Mouse (Mus musculus) forebrain, postnatal 0 days (tissue): ENCODE results near the gene Whamm. TPM values are rescaled to one million over a fixed set of nuclear protein-coding genes. Genes with fewer than 3 reads are reported as not detected.

ENCODE experiments used
- ATAC-seq: fragments of 200-750 bp; cut with Nextera tagmentation; 2 replicates; pipeline ENCODE4 v1.8.0; 2017; ENCODE audit warnings: mild to moderate bottlenecking, moderate library complexity
- DNase-seq: peaks from one replicate; pipeline ENCODE4 v3.0.0-alpha.2; 2015
- H3K27ac ChIP-seq: fragments of 300-500 bp; sonication (generic); 2 replicates; pipeline ENCODE4 v1.5.1; 2014; ENCODE audit warnings: low read depth, mild to moderate bottlenecking, antibody characterized with exemption, low read length, moderate library complexity, mixed read lengths
- H3K27me3 ChIP-seq: fragments of 300-500 bp; sonication (generic); 2 replicates; pipeline ENCODE4 v1.6.1; 2014; ENCODE audit warnings: mild to moderate bottlenecking, low read length, mixed read lengths; ENCODE audit not compliant: insufficient read depth
- H3K36me3 ChIP-seq: fragments of 300-500 bp; sonication (generic); 2 replicates; pipeline ENCODE4 v1.6.1; 2014; ENCODE audit warnings: mild to moderate bottlenecking, moderate library complexity; ENCODE audit not compliant: insufficient read depth
- H3K4me1 ChIP-seq: fragments of 300-500 bp; sonication (generic); 2 replicates; pipeline ENCODE4 v1.6.1; 2014; ENCODE audit warnings: antibody characterized with exemption; ENCODE audit not compliant: insufficient read depth
- H3K4me2 ChIP-seq: fragments of 300-500 bp; sonication (generic); 2 replicates; pipeline ENCODE4 v1.6.1; 2014; ENCODE audit warnings: low read depth, mild to moderate bottlenecking, moderate library complexity
- H3K4me3 ChIP-seq: fragments of 300-500 bp; sonication (generic); 2 replicates; pipeline ENCODE4 v1.5.1; 2014; ENCODE audit warnings: low read depth, low read length, mixed read lengths
- H3K9ac ChIP-seq: fragments of 300-500 bp; sonication (generic); 2 replicates; pipeline ENCODE4 v1.6.1; 2014; ENCODE audit warnings: mild to moderate bottlenecking
- H3K9me3 ChIP-seq: fragments of 300-500 bp; sonication (generic); 2 replicates; pipeline ENCODE4 v1.6.1; 2016; ENCODE audit warnings: low read length
- CTCF ChIP-seq: sonication (generic); IDR thresholded peaks from 2 replicates; pipeline ENCODE4 v1.5.1; 2016; ENCODE audit warnings: antibody characterized with exemption, control low read depth, low read depth
- WGBS: fragments of 180-500 bp; shearing (Covaris S2); extraction: QIAGEN DNeasy Blood & Tissue Kit; methylation state at CpG from one replicate; pipeline ENCODE4 v1.1.7; 2014; 5-methylcytosine and 5-hydroxymethylcytosine counted together
- polyA plus RNA-seq: library from polyadenylated mRNA; unstranded; fragments of >200 nt; fragmentation: Nextera tagmentation; extraction: Ambion mirVana; gene quantifications from 2 replicates; pipeline ENCODE4 v1.2.1, GENCODE M21; 2015
- total RNA-seq: library from RNA; depleted of rRNA; stranded (reverse); fragments of >200 nt; gene quantifications from 2 replicates; pipeline ENCODE4 v1.2.3, GENCODE M21; 2014

Gene Whamm
- total and polyA plus RNA-seq, 2 experiments from 2014 or later, result 5.4 to 8.7 TPM

DNA sequence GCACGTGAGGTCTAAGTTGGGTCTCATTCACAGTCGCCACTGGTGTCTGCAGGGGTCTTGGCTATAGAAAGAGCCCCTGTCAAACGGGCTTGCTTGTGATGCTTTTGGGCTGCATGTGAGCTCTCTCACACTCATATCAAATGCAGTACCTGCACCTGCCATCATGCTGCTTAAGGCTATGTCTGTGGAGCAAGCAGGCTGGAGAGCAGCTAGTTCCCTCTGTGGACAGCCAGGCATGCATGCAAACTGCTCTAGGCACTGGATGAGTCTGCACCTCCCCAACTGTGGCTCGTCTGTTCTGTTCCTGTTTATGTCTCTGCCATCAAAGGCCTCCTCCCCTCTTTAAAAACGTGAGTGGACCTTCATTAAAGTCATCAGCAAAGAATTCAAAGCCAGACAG is 35.4 kb downstream of the Whamm start:
- TF ChIP-seq CTCF, result no peak
- WGBS, result 55% methylated on average over 5 of the region's 5 CpGs
- no peak for ATAC-seq

DNA sequence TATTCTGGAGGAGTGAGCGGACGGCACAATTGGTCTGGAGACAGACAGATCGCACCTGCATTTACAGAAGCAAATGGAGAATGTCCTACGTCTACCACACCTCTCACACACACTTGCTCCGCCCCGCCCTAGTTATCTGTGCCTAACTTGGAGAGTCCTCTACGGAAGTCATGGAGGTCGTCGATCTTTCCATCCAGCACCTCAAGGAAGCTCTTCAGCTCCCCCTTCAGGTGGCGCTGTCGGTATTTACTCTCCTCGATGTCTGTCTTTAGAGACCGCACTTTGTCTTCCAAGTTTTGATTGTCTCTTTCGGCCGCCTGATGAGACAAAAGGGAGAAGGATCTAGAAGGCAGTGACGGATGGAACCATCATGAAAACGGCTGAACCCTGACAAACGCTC is 39.1 kb downstream of the Whamm start:
- ATAC-seq (no peak), DNase-seq (peak; percentile 10)
- Histone ChIP-seq H3K27me3 (no peaks in the 10 kb centered on the region), H3K9ac (no peak overlapping the region), H3K36me3 (peaks cover 6% of the 10 kb centered on the region; the same call in 1 of the 2 replicates), H3K27ac (no peak overlapping the region), H3K4me3 (no peak overlapping the region), H3K9me3 (no peaks in the 10 kb centered on the region), H3K4me2 (no peak overlapping the region), H3K4me1 (no peaks in the 10 kb centered on the region)
- WGBS, result 67% methylated on average over 18 of the region's 18 CpGs
- TF ChIP-seq CTCF, result peak; percentile 41

More for the DNA sequence above, 35.4 kb downstream of the Whamm start:
- Histone ChIP-seq H3K4me2 (no peak overlapping the region), H3K9ac (no peak overlapping the region), H3K27ac (no peak overlapping the region), H3K36me3 (peaks cover 6% of the 10 kb centered on the region; the same call in 1 of the 2 replicates), H3K4me3 (no peak overlapping the region), H3K9me3 (no peaks in the 10 kb centered on the region), H3K4me1 (no peaks in the 10 kb centered on the region), H3K27me3 (no peaks in the 10 kb centered on the region)
- DNase-seq, result no peak

DNA sequence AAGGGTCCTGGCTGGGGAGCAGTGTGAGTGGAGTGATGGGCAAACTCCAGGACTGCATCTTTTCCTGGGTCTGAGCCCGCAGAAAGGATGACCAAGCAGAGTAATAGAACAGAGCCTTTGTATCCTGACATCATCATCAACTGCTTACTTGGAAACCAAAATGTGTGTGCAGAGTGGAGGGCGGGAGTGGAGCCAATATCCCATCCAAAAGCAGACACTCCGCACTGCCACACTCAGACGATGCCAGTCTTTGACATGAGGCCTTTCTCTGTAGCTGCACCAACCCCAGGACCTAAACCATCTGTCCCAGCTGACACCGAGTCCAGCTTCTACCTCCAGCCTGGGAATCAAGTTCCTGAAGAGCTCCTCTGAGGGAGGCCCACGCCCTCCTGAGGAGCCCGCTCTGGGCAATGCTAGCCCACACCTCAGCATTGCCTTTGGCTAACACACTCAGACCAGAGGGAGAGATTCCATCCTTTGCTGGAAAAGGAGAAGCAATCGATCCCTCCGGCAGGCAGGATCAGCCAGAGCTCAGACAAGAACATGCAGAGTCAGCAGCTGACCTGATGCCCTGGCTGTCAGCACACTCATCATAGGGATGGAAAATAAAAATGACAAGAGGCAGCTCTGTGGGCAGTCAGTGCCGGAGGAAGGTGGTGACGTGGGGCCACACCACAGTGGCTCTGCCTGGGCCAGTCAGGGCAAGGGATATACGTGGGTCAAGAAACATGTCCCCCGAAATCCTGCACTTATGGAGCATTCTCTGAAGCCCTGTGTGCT is 42.0 kb downstream of the Whamm start:
- no peaks in the 10 kb centered on the region for H3K4me1 ChIP-seq
- H3K4me3 ChIP-seq, result no peak overlapping the region
- H3K9ac ChIP-seq, result no peak overlapping the region
- no peaks in the 10 kb centered on the region for H3K9me3 ChIP-seq
- no peak overlapping the region for H3K4me2 ChIP-seq
- peak; percentile 9 for DNase-seq
- H3K36me3 ChIP-seq, result peaks cover 6% of the 10 kb centered on the region; the same call in 1 of the 2 replicates
- H3K27ac ChIP-seq, result no peak overlapping the region
- H3K27me3 ChIP-seq, result no peaks in the 10 kb centered on the region
- WGBS, result 87% methylated on average over 13 of the region's 13 CpGs
- TF ChIP-seq CTCF, result no peak
- ATAC-seq, result no peak

DNA sequence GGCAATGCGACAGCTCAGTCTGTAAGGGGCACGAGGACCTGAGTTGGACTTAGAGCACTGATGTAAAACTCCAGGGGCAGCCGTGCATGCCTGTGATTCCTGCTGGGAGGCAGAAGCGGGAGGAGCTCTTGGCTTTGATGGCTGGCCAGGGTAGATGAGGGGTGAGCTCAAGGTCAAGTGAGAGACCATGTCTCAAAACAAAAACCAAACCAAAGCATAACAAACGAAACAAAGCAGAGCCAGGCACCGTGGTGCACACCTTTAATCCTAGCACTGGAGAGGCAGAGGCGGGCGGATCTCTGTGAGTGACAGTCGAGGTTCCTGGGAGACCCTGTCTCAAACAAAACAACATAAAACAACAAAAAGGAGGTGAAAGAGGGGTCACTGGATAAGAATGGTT is 44.0 kb downstream of the Whamm start:
- no peak for DNase-seq
- no peak for TF ChIP-seq CTCF
- Histone ChIP-seq H3K4me2 (no peak overlapping the region), H3K9ac (no peak overlapping the region), H3K27ac (no peak overlapping the region), H3K4me3 (no peak overlapping the region), H3K4me1 (no peaks in the 10 kb centered on the region), H3K36me3 (no peaks in the 10 kb centered on the region), H3K27me3 (no peaks in the 10 kb centered on the region), H3K9me3 (no peaks in the 10 kb centered on the region)
- 74% methylated on average over 9 of the region's 9 CpGs for WGBS
- no peak for ATAC-seq

DNA sequence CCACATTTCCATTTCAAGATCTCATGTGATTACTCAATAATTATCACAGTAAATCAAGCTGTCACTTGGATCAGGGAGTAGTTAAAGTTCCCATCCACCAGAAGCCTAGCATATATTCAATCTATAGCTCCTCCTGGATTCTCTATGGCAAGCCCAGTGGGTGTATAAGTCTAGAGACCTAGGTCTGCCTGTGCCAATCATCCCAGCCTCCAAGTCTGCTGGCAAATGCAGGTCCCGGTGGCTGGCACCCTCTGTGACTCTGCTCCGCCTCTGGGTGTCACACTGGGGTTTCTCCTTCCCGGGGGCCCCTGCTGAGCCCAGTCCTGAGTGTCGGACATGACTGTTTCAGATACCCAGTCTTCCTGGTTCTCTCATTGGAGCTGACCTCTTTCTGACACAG is 51.7 kb downstream of the Whamm start:
- 75% methylated on average over 4 of the region's 4 CpGs for WGBS
- Histone ChIP-seq H3K36me3 (no peaks in the 10 kb centered on the region), H3K27me3 (no peaks in the 10 kb centered on the region), H3K4me1 (no peaks in the 10 kb centered on the region), H3K4me2 (no peak overlapping the region), H3K9me3 (no peaks in the 10 kb centered on the region), H3K9ac (no peak overlapping the region), H3K4me3 (no peak overlapping the region), H3K27ac (no peak overlapping the region)
- no peak for ATAC-seq
- no peak for DNase-seq
- no peak for TF ChIP-seq CTCF

DNA sequence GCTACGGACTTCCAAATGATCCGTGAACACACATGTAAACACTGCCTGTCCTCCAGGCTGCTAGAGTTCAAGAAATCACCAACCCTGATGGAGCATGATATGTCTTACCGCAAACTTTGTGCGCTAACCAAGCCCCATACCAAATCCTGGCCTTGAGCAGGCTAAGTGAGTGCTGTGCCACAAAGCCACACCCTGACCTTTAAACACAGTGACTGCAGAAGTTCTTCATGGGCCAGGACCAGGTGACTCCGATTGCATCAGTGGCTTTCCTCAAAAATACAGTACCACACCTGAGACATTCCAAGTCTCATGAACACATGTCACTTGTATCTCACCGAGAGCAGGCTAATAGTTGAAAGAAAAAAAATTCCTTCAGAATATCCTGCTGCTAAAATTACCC is 52.7 kb downstream of the Whamm start:
- ATAC-seq (no peak), DNase-seq (no peak)
- no peak overlapping the region for H3K4me3 ChIP-seq
- no peak for TF ChIP-seq CTCF
- H3K9ac ChIP-seq, result no peak overlapping the region
- no peaks in the 10 kb centered on the region for H3K27me3 ChIP-seq
- no peaks in the 10 kb centered on the region for H3K9me3 ChIP-seq
- no peak overlapping the region for H3K27ac ChIP-seq
- 83% methylated on average over 6 of the region's 6 CpGs for WGBS
- no peaks in the 10 kb centered on the region for H3K36me3 ChIP-seq
- H3K4me1 ChIP-seq, result no peaks in the 10 kb centered on the region
- no peak overlapping the region for H3K4me2 ChIP-seq

DNA sequence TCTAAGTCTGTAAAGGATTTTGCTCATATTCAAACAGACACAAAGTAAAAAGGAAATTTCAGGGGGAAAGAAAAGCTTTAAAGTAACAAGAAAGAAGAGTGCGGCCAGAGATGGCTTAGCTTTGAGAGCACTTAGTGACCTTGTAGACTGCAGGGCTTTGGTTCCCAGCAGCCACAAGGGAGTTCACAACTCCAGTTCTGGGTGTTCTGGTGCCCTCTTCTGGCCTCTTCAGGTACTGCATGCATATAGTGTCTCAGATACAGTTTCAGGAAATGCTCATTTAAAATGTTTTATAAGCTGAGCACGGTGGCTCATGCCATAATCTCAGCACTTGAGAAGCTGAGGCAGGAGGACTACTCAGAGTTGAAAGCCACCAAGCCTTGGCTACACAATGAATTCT is 55.4 kb downstream of the Whamm start:
- no peak overlapping the region for H3K9ac ChIP-seq
- H3K9me3 ChIP-seq, result no peaks in the 10 kb centered on the region
- DNase-seq (no peak), ATAC-seq (no peak)
- H3K27me3 ChIP-seq, result no peaks in the 10 kb centered on the region
- H3K36me3 ChIP-seq, result no peaks in the 10 kb centered on the region
- TF ChIP-seq CTCF, result peak; percentile 53
- H3K4me3 ChIP-seq, result no peak overlapping the region
- WGBS, result 94% methylated on average over 2 of the region's 2 CpGs
- H3K27ac ChIP-seq, result no peak overlapping the region
- H3K4me1 ChIP-seq, result no peaks in the 10 kb centered on the region
- H3K4me2 ChIP-seq, result no peak overlapping the region
